Mouse (Mus musculus) stomach, postnatal 0 days (tissue): ENCODE measurements around the gene Adgra3.

Source experiments
- CTCF ChIP-seq: IDR thresholded peaks from 2 replicates; pipeline ENCODE4 v1.5.1; 2016; ENCODE audit warnings: antibody characterized with exemption, low read depth, mild to moderate bottlenecking, moderate library complexity
- EP300 ChIP-seq: optimal IDR thresholded peaks from 2 replicates; pipeline ENCODE3; 2016; ENCODE audit warnings: antibody characterized with exemption

GRCm38 (mm10) chr5:50026148-50026547 is 32.7 kb downstream of the Adgra3 start:
- TF ChIP-seq CTCF (no peak), EP300 (no peak)
